Mouse (Mus musculus) midbrain, embryonic 16.5 days (tissue): Measurements from ENCODE around the gene Gm20388. TPM values are rescaled to one million over a fixed set of nuclear protein-coding genes. Genes with fewer than 3 reads are reported as not detected.

Experiments used
- ATAC-seq: fragments of 200-750 bp; cut with Nextera tagmentation; 2 replicates; pipeline ENCODE4 v1.8.0; 2017; ENCODE audit warnings: moderate TSS enrichment
- H3K27ac ChIP-seq: fragments of 300-500 bp; sonication (generic); 2 replicates; pipeline ENCODE4 v1.5.1; 2014; ENCODE audit warnings: mild to moderate bottlenecking, low read length, mixed read lengths
- H3K27me3 ChIP-seq: fragments of 300-500 bp; sonication (generic); 2 replicates; pipeline ENCODE4 v1.6.1; 2014; ENCODE audit warnings: low read depth, low read length, mixed read lengths; ENCODE audit not compliant: control insufficient read depth, insufficient read depth
- H3K36me3 ChIP-seq: fragments of 300-500 bp; sonication (generic); 2 replicates; pipeline ENCODE4 v1.6.1; 2014; ENCODE audit warnings: mild to moderate bottlenecking, low read length, moderate library complexity, mixed read lengths; ENCODE audit not compliant: control insufficient read depth, insufficient read depth
- H3K4me1 ChIP-seq: fragments of 300-500 bp; sonication (generic); 2 replicates; pipeline ENCODE4 v1.6.1; 2014; ENCODE audit warnings: mild to moderate bottlenecking, low read length, mixed read lengths; ENCODE audit not compliant: control insufficient read depth, insufficient read depth
- H3K4me2 ChIP-seq: fragments of 300-500 bp; sonication (generic); 2 replicates; pipeline ENCODE4 v1.6.1; 2014; ENCODE audit warnings: mild to moderate bottlenecking, low read length, mixed read lengths
- H3K4me3 ChIP-seq: fragments of 300-500 bp; sonication (generic); 2 replicates; pipeline ENCODE4 v1.5.1; 2014; ENCODE audit warnings: low read depth, mild to moderate bottlenecking, low read length, moderate library complexity, mixed read lengths
- H3K9ac ChIP-seq: fragments of 300-500 bp; sonication (generic); 2 replicates; pipeline ENCODE4 v1.6.1; 2014; ENCODE audit warnings: low read depth, low read length, mixed read lengths
- H3K9me3 ChIP-seq: fragments of 300-500 bp; sonication (generic); replicated peaks from 2 replicates; pipeline ENCODE4 v1.6.1; 2014; ENCODE audit warnings: mild to moderate bottlenecking, low read length, mixed read lengths; ENCODE audit not compliant: control insufficient read depth, poor library complexity, severe bottlenecking
- WGBS: fragments of 180-500 bp; shearing (Covaris S2); extraction: QIAGEN DNeasy Blood & Tissue Kit; methylation state at CpG from one replicate; pipeline ENCODE4 v1.1.7; 2014; 5-methylcytosine and 5-hydroxymethylcytosine counted together
- polyA plus RNA-seq: library from polyadenylated mRNA; unstranded; fragments of >200 nt; fragmentation: Nextera tagmentation; extraction: Ambion mirVana; gene quantifications from 2 replicates; pipeline ENCODE4 v1.2.1, GENCODE M21; 2015

Gene Gm20388
- polyA plus RNA-seq, 1 experiment from 2014 or later: 7.5 TPM

- Histone ChIP-seq H3K4me2 (no peak overlapping the region), H3K9me3 (no peaks in the 10 kb centered on the region), H3K9ac (no peak overlapping the region), H3K27ac (no peak overlapping the region), H3K4me3 (no peak overlapping the region), H3K4me1 (peaks cover 6% of the 10 kb centered on the region), H3K36me3 (no peaks in the 10 kb centered on the region), H3K27me3 (no peaks in the 10 kb centered on the region)
- ATAC-seq: no peak
- WGBS: 85% methylated on average over 7 of the region's 7 CpGs
These were observed 3955.1 kb downstream of the Gm20388 start for GRCm38 (mm10) chr8:123865786-123866185.

DNA sequence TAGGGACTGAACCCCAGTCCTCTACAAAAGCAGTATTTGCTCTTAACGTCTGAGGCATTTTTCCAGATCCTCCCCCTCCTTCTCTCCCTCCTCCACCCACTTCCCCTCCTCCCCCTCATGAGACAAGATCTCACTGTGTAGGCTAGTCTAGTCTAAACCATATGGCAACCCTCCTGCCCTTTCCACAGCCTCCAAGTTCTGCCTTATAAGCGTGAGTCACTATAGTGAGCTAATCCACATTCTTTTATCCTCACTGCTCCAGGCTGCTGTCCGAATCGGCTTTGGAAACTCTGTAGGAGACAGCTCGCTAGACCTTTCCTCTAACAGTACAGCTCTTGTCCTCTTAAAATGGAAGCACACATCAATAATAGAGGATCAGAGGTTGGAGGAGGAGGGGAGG lies 3956.3 kb downstream of the Gm20388 start:
- ATAC-seq: 0 out of 2 replicates have a peak, but pooled peaks have one; percentile 25
- Histone ChIP-seq H3K4me1 (peaks cover 6% of the 10 kb centered on the region), H3K36me3 (no peaks in the 10 kb centered on the region), H3K4me2 (no peak overlapping the region), H3K9ac (no peak overlapping the region), H3K9me3 (no peaks in the 10 kb centered on the region), H3K4me3 (no peak overlapping the region), H3K27ac (no peak overlapping the region), H3K27me3 (no peaks in the 10 kb centered on the region)
- 13% methylated on average over 5 of the region's 5 CpGs for WGBS

GRCm38 (mm10) chr8:123872048-123872447 lies 3961.4 kb downstream of the Gm20388 start:
- H3K27me3 ChIP-seq: no peaks in the 10 kb centered on the region
- no peak overlapping the region for H3K27ac ChIP-seq
- no peak overlapping the region for H3K9ac ChIP-seq
- 74% methylated on average over 9 of the region's 9 CpGs for WGBS
- H3K4me1 ChIP-seq: no peaks in the 10 kb centered on the region
- no peak overlapping the region for H3K4me3 ChIP-seq
- no peaks in the 10 kb centered on the region for H3K36me3 ChIP-seq
- no peak overlapping the region for H3K4me2 ChIP-seq
- ATAC-seq: no peak
- H3K9me3 ChIP-seq: no peaks in the 10 kb centered on the region

GRCm38 (mm10) chr8:123873364-123873763 lies 3962.7 kb downstream of the Gm20388 start:
- no peak overlapping the region for H3K4me3 ChIP-seq
- H3K27ac ChIP-seq: no peak overlapping the region
- ATAC-seq: no peak
- no peak overlapping the region for H3K9ac ChIP-seq
- no peaks in the 10 kb centered on the region for H3K4me1 ChIP-seq
- H3K36me3 ChIP-seq: no peaks in the 10 kb centered on the region
- H3K27me3 ChIP-seq: no peaks in the 10 kb centered on the region
- no peaks in the 10 kb centered on the region for H3K9me3 ChIP-seq
- WGBS: 89% methylated on average over 6 of the region's 6 CpGs
- H3K4me2 ChIP-seq: no peak overlapping the region

GRCm38 (mm10) chr8:123874324-123874723 lies 3963.7 kb downstream of the Gm20388 start:
- Histone ChIP-seq H3K9ac (no peak overlapping the region), H3K4me1 (no peaks in the 10 kb centered on the region), H3K9me3 (no peaks in the 10 kb centered on the region), H3K4me3 (no peak overlapping the region), H3K27ac (no peak overlapping the region), H3K27me3 (no peaks in the 10 kb centered on the region), H3K4me2 (no peak overlapping the region), H3K36me3 (no peaks in the 10 kb centered on the region)
- ATAC-seq: no peak
- 76% methylated on average over 11 of the region's 11 CpGs for WGBS

DNA sequence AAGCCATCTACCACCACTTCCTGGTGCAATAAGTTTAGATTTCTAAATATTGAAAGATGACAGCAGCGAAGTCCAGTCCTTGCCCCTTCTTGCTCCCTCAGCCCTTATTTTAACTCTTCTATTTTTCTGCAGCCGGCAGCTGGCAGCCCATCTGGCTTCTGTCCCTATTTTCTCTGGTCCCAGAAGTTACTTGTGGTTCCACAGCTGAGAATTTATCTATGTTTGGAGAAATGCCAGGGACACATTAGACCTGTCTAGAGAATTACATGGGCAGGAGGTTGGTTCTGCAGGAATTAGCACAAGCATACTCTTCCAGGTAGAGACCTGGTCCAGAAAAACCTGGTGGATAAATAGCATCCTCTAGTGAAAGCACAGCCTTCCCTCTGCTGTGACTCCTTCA lies 3967.2 kb downstream of the Gm20388 start:
- WGBS: 80% methylated on average over 2 of the region's 2 CpGs
- no peaks in the 10 kb centered on the region for H3K9me3 ChIP-seq
- H3K9ac ChIP-seq: no peak overlapping the region
- no peak overlapping the region for H3K4me2 ChIP-seq
- no peak overlapping the region for H3K4me3 ChIP-seq
- no peak overlapping the region for H3K27ac ChIP-seq
- ATAC-seq: no peak
- H3K27me3 ChIP-seq: no peaks in the 10 kb centered on the region
- no peaks in the 10 kb centered on the region for H3K36me3 ChIP-seq
- H3K4me1 ChIP-seq: no peaks in the 10 kb centered on the region

GRCm38 (mm10) chr8:123880271-123880670 lies 3969.6 kb downstream of the Gm20388 start:
- no peak overlapping the region for H3K9ac ChIP-seq
- H3K27ac ChIP-seq: no peak overlapping the region
- H3K4me1 ChIP-seq: peaks cover 16% of the 10 kb centered on the region
- no peak for ATAC-seq
- H3K36me3 ChIP-seq: no peaks in the 10 kb centered on the region
- no peak overlapping the region for H3K4me2 ChIP-seq
- 70% methylated on average over 10 of the region's 10 CpGs for WGBS
- no peak overlapping the region for H3K4me3 ChIP-seq
- H3K9me3 ChIP-seq: no peaks in the 10 kb centered on the region
- no peaks in the 10 kb centered on the region for H3K27me3 ChIP-seq

GRCm38 (mm10) chr8:123880821-123881350 lies 3970.2 kb downstream of the Gm20388 start:
- H3K4me3 ChIP-seq: no peak overlapping the region
- no peak overlapping the region for H3K4me2 ChIP-seq
- H3K9ac ChIP-seq: no peak overlapping the region
- peaks cover 16% of the 10 kb centered on the region for H3K4me1 ChIP-seq
- H3K27me3 ChIP-seq: no peaks in the 10 kb centered on the region
- H3K9me3 ChIP-seq: no peaks in the 10 kb centered on the region
- H3K36me3 ChIP-seq: no peaks in the 10 kb centered on the region
- 60% methylated on average over 4 of the region's 4 CpGs for WGBS
- H3K27ac ChIP-seq: no peak overlapping the region
- ATAC-seq: no peak

DNA sequence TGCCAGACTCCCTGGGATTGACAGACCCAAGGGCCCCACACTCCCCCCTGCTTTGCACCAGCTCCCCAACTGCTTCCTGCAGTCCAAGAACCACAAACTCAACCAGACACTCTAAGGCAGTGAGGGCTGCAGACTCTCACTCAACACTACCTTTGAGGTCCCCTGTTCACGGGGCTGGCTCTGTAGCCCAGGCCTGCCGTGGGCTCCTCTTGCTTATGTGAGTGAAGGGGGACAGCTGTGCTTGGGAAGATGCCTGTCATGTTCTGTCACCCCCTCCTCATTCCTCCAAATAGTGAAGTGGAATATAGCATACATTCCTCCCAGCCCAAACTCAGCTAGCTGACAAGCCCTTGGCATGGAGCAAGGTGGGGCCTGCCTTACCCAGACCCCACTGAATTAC lies 3971.8 kb downstream of the Gm20388 start:
- no peak overlapping the region for H3K4me3 ChIP-seq
- ATAC-seq: no peak
- no peaks in the 10 kb centered on the region for H3K27me3 ChIP-seq
- no peak overlapping the region for H3K27ac ChIP-seq
- WGBS: 84% methylated on average over 2 of the region's 2 CpGs
- H3K36me3 ChIP-seq: no peaks in the 10 kb centered on the region
- H3K9me3 ChIP-seq: no peaks in the 10 kb centered on the region
- no peak overlapping the region for H3K9ac ChIP-seq
- peaks cover 16% of the 10 kb centered on the region for H3K4me1 ChIP-seq
- no peak overlapping the region for H3K4me2 ChIP-seq
